Mouse (Mus musculus): ENCODE data around the gene Zbtb37. TPM values are rescaled to one million over a fixed set of nuclear protein-coding genes. Genes with fewer than 3 reads are reported as not detected.

Gene Zbtb37
- total RNA-seq (2021) = 10 to 100 TPM; 15.0 to 21.3 TPM
- long read RNA-seq, experiment 1, full-length matches to known transcripts = 1 of 4 reads
- long read RNA-seq, experiment 1, partial matches to known transcripts = 0 of 4 reads
- long read RNA-seq, experiment 1, other reads (novel, unspliced or antisense) = 3 of 4 reads
- long read RNA-seq, experiment 2, partial matches to known transcripts = 0 of 1 reads
- long read RNA-seq, experiment 2, other reads (novel, unspliced or antisense) = 1 of 1 reads

- peak; percentile 97 for DNase-seq (ENCODE audit: low spot score in 2 of 2)
Measured at GRCm38 (mm10) chr1:161034435-161035280, at the start of gene Zbtb37. Gene Zbtb37, minus strand, starts transcription at chr1:161034849.

GRCm38 (mm10) chr1:161077243-161077642 lies 42.6 kb upstream of the Zbtb37 start:
- DNase-seq (ENCODE audit: low spot score in 2 of 2) = no peak

- DNase-seq (ENCODE audit: low spot score in 2 of 2) = no peak
Measured at GRCm38 (mm10) chr1:161076238-161076637, 41.6 kb upstream of the Zbtb37 start.

- DNase-seq (ENCODE audit: low spot score in 2 of 2) = no peak
Measured at GRCm38 (mm10) chr1:161071272-161071620, 36.6 kb upstream of the Zbtb37 start.

GRCm38 (mm10) chr1:161070352-161071271 lies 36.0 kb upstream of the Zbtb37 start, which contains the start of the genes Dars2 and Cenpl:
Gene Dars2, minus strand, starts transcription at chr1:161070658.
Gene Cenpl, plus strand, starts transcription at chr1:161070713.
- DNase-seq (ENCODE audit: low spot score in 2 of 2) = peak; percentile 95 to 98

GRCm38 (mm10) chr1:161063351-161063750 lies 28.7 kb upstream of the Zbtb37 start:
- no peak for DNase-seq (ENCODE audit: low spot score in 2 of 2)

- no peak for DNase-seq (ENCODE audit: low spot score in 2 of 2)
Measured at GRCm38 (mm10) chr1:161057164-161057563, 22.5 kb upstream of the Zbtb37 start.

GRCm38 (mm10) chr1:161046972-161047371 lies 12.3 kb upstream of the Zbtb37 start:
- DNase-seq (ENCODE audit: low spot score in 2 of 2) = no peak

- no peak for DNase-seq (ENCODE audit: low spot score in 2 of 2)
Measured at GRCm38 (mm10) chr1:161041261-161042020, 6.8 kb upstream of the Zbtb37 start.

- no peak for DNase-seq (ENCODE audit: low spot score in 2 of 2)
Measured at GRCm38 (mm10) chr1:161040855-161041254, 6.2 kb upstream of the Zbtb37 start.

GRCm38 (mm10) chr1:161040426-161040770 lies 5.7 kb upstream of the Zbtb37 start:
- no peak for DNase-seq (ENCODE audit: low spot score in 2 of 2)

- no peak for DNase-seq (ENCODE audit: low spot score in 2 of 2)
Measured at GRCm38 (mm10) chr1:161039741-161040425, 5.2 kb upstream of the Zbtb37 start.

- DNase-seq (ENCODE audit: low spot score in 2 of 2) = no peak
Measured at GRCm38 (mm10) chr1:161038968-161039721, 4.5 kb upstream of the Zbtb37 start.

- no peak for DNase-seq (ENCODE audit: low spot score in 2 of 2)
Measured at GRCm38 (mm10) chr1:161038004-161038403, 3.4 kb upstream of the Zbtb37 start.

- DNase-seq (ENCODE audit: low spot score in 2 of 2) = no peak
Measured at GRCm38 (mm10) chr1:161037599-161037998, 3.0 kb upstream of the Zbtb37 start.

- no peak for DNase-seq (ENCODE audit: low spot score in 2 of 2)
Measured at GRCm38 (mm10) chr1:161037026-161037425, 2.4 kb upstream of the Zbtb37 start.

- no peak for DNase-seq (ENCODE audit: low spot score in 2 of 2)
Measured at GRCm38 (mm10) chr1:161036411-161036841, 1.8 kb upstream of the Zbtb37 start.

- DNase-seq (ENCODE audit: low spot score in 2 of 2) = no peak
Measured at GRCm38 (mm10) chr1:161035786-161036404, 1.2 kb upstream of the Zbtb37 start.

GRCm38 (mm10) chr1:161035281-161035785 lies 684 bp upstream of the Zbtb37 start:
- DNase-seq (ENCODE audit: low spot score in 2 of 2) = peak; percentile 48 to 49
